Comparison of ENCODE assay signal across 9 mouse cellular contexts in genomic region chr13:35843383-35843782, GRCm38 (mm10).
"Had no signal": no experiment of that assay in that cellular context is flagged by ENCODE, and none has a peak within 500 bp of the region (broad histone marks: within the 10 kb centered on the region; RNA-seq: fewer than 3 reads in every experiment).

No protein-coding gene starts in this region.

- H3K9ac ChIP-seq: kidney, embryonic 15.5 days; limb, embryonic 13.5 days; liver, embryonic 14.5 days; midbrain, embryonic 13.5 days; stomach, embryonic 15.5 days had no signal

- H3K27me3 ChIP-seq: kidney, embryonic 15.5 days; limb, embryonic 13.5 days; midbrain, embryonic 13.5 days; stomach, embryonic 15.5 days had no signal

- H3K27ac ChIP-seq: kidney, embryonic 15.5 days; limb, embryonic 13.5 days; liver, embryonic 14.5 days; midbrain, embryonic 13.5 days; stomach, embryonic 15.5 days had no signal

- H3K4me3 ChIP-seq: kidney, embryonic 15.5 days; limb, embryonic 13.5 days; midbrain, embryonic 13.5 days; stomach, embryonic 15.5 days had no signal

- H3K4me2 ChIP-seq: kidney, embryonic 15.5 days; limb, embryonic 13.5 days; midbrain, embryonic 13.5 days; stomach, embryonic 15.5 days had no signal

- H3K9me3 ChIP-seq: kidney, embryonic 15.5 days; limb, embryonic 13.5 days; midbrain, embryonic 13.5 days; stomach, embryonic 15.5 days had no signal

- DNase-seq: kidney, postnatal 14 days; left cerebral cortex, postnatal 4 days; right cerebral cortex, postnatal 14 days; thymus, postnatal 36 days had no signal

- ATAC-seq: midbrain, embryonic 13.5 days had no signal

- H3K36me3 ChIP-seq: kidney, embryonic 15.5 days; midbrain, embryonic 13.5 days; stomach, embryonic 15.5 days had no signal
